Mouse (Mus musculus): ENCODE results near the gene Syt1. TPM values are rescaled to one million over a fixed set of nuclear protein-coding genes. Genes with fewer than 3 reads are reported as not detected.
A peak's percentile ranks its signal among the peaks of the same experiment; 100 is the strongest.

The Syt1 gene
- polyA plus RNA-seq (2016; fragmentation: Nextera tagmentation; extraction: Ambion mirVana), result 0.64 and 1.1 TPM in 2 replicates

- 1% methylated on average over 37 of the region's 37 CpGs for WGBS
- Histone ChIP-seq H3K27ac (ENCODE audit: poor library complexity, severe bottlenecking) (no peak within 1 kb of the TSS), H3K36me3 (no peaks in the 10 kb centered on the region), H3K4me2 (peak within 1 kb of the TSS; percentile 95), H3K9me3 (replicated peaks) (no peaks in the 10 kb centered on the region; the same call in 1 of the 2 replicates), H3K27me3 (replicated peaks) (0 out of 2 replicates have a peak, but pooled peaks cover 13% of the 10 kb centered on the region), H3K4me3 (peak within 1 kb of the TSS; percentile 52), H3K4me1 (replicated peaks) (0 out of 2 replicates have a peak, but pooled peaks cover 4% of the 10 kb centered on the region), H3K9ac (no peak within 1 kb of the TSS)
- peak; percentile 92 for ATAC-seq (ENCODE audit: insufficient number of reproducible peaks, low FRiP score)
These were observed at the start of gene Syt1 for GRCm38 (mm10) chr10:109010241-109011193. Gene Syt1, minus strand, starts transcription at chr10:109010982.

GRCm38 (mm10) chr10:109056500-109056899 is 45.7 kb upstream of the Syt1 start:
- 81% methylated on average over 6 of the region's 6 CpGs for whole genome bisulfite sequencing
- Histone ChIP-seq H3K4me2 (no peak overlapping the region), H3K4me1 (replicated peaks) (no peaks in the 10 kb centered on the region), H3K27ac (ENCODE audit: poor library complexity, severe bottlenecking) (no peak overlapping the region), H3K9me3 (replicated peaks) (peaks cover 5% of the 10 kb centered on the region; the same call in 1 of the 2 replicates), H3K4me3 (no peak overlapping the region), H3K27me3 (replicated peaks) (no peaks in the 10 kb centered on the region), H3K36me3 (no peaks in the 10 kb centered on the region), H3K9ac (no peak overlapping the region)
- ATAC-seq (ENCODE audit: insufficient number of reproducible peaks, low FRiP score), result no peak

- Histone ChIP-seq H3K9ac (no peak overlapping the region), H3K27ac (ENCODE audit: poor library complexity, severe bottlenecking) (no peak overlapping the region), H3K36me3 (no peaks in the 10 kb centered on the region), H3K27me3 (replicated peaks) (no peaks in the 10 kb centered on the region), H3K9me3 (replicated peaks) (no peaks in the 10 kb centered on the region), H3K4me2 (no peak overlapping the region), H3K4me3 (no peak overlapping the region), H3K4me1 (replicated peaks) (no peaks in the 10 kb centered on the region)
- WGBS, result 74% methylated on average over 5 of the region's 5 CpGs
- no peak for ATAC-seq (ENCODE audit: insufficient number of reproducible peaks, low FRiP score)
These were observed 36.8 kb upstream of the Syt1 start for GRCm38 (mm10) chr10:109047537-109047936.

- Histone ChIP-seq H3K27ac (ENCODE audit: poor library complexity, severe bottlenecking) (no peak overlapping the region), H3K4me2 (no peak overlapping the region), H3K9ac (no peak overlapping the region), H3K27me3 (replicated peaks) (no peaks in the 10 kb centered on the region), H3K4me3 (no peak overlapping the region), H3K36me3 (no peaks in the 10 kb centered on the region), H3K9me3 (replicated peaks) (no peaks in the 10 kb centered on the region), H3K4me1 (replicated peaks) (no peaks in the 10 kb centered on the region)
- ATAC-seq (ENCODE audit: insufficient number of reproducible peaks, low FRiP score), result no peak
- 78% methylated on average over 2 of the region's 2 CpGs for WGBS
These were observed 36.2 kb upstream of the Syt1 start for GRCm38 (mm10) chr10:109046988-109047387.

GRCm38 (mm10) chr10:109011226-109012165 is 714 bp upstream of the Syt1 start:
- Histone ChIP-seq H3K36me3 (no peaks in the 10 kb centered on the region), H3K9me3 (replicated peaks) (no peaks in the 10 kb centered on the region; the same call in 1 of the 2 replicates), H3K27me3 (replicated peaks) (0 out of 2 replicates have a peak, but pooled peaks cover 13% of the 10 kb centered on the region), H3K4me3 (peak overlapping the region; percentile 52), H3K27ac (ENCODE audit: poor library complexity, severe bottlenecking) (no peak overlapping the region), H3K4me1 (replicated peaks) (0 out of 2 replicates have a peak, but pooled peaks cover 4% of the 10 kb centered on the region), H3K4me2 (peak overlapping the region; percentile 95), H3K9ac (no peak overlapping the region)
- ATAC-seq (ENCODE audit: insufficient number of reproducible peaks, low FRiP score), result peak; percentile 72
- WGBS, result 2% methylated on average over 28 of the region's 29 CpGs

GRCm38 (mm10) chr10:109009831-109010230 is 951 bp downstream of the Syt1 start:
- Histone ChIP-seq H3K36me3 (no peaks in the 10 kb centered on the region), H3K27ac (ENCODE audit: poor library complexity, severe bottlenecking) (no peak overlapping the region), H3K4me2 (peak overlapping the region; percentile 95), H3K27me3 (replicated peaks) (0 out of 2 replicates have a peak, but pooled peaks cover 13% of the 10 kb centered on the region), H3K9me3 (replicated peaks) (no peaks in the 10 kb centered on the region; the same call in 1 of the 2 replicates), H3K9ac (no peak overlapping the region), H3K4me1 (replicated peaks) (0 out of 2 replicates have a peak, but pooled peaks cover 4% of the 10 kb centered on the region), H3K4me3 (no peak overlapping the region)
- ATAC-seq (ENCODE audit: insufficient number of reproducible peaks, low FRiP score), result no peak
- WGBS, result 10% methylated on average over 1 of the region's 1 CpGs

- 90% methylated on average over 13 of the region's 13 CpGs for WGBS
- 0 out of 2 replicates have a peak, but pooled peaks cover 13% of the 10 kb centered on the region for H3K27me3 ChIP-seq (replicated peaks)
These were observed 2.3 kb downstream of the Syt1 start for GRCm38 (mm10) chr10:109008456-109008855.

GRCm38 (mm10) chr10:109003482-109003881 is 7.3 kb downstream of the Syt1 start:
- no peak for ATAC-seq (ENCODE audit: insufficient number of reproducible peaks, low FRiP score)
- Histone ChIP-seq H3K9ac (no peak overlapping the region), H3K36me3 (no peaks in the 10 kb centered on the region), H3K4me1 (replicated peaks) (no peaks in the 10 kb centered on the region), H3K4me2 (no peak overlapping the region), H3K27ac (ENCODE audit: poor library complexity, severe bottlenecking) (no peak overlapping the region), H3K27me3 (replicated peaks) (no peaks in the 10 kb centered on the region), H3K9me3 (replicated peaks) (no peaks in the 10 kb centered on the region), H3K4me3 (no peak overlapping the region)
- 84% methylated on average over 4 of the region's 4 CpGs for WGBS

More at GRCm38 (mm10) chr10:109008456-109008855, 2.3 kb downstream of the Syt1 start:
- Histone ChIP-seq H3K4me2 (no peak overlapping the region), H3K4me3 (no peak overlapping the region), H3K9ac (no peak overlapping the region), H3K9me3 (replicated peaks) (no peaks in the 10 kb centered on the region), H3K27ac (ENCODE audit: poor library complexity, severe bottlenecking) (no peak overlapping the region), H3K36me3 (no peaks in the 10 kb centered on the region), H3K4me1 (replicated peaks) (0 out of 2 replicates have a peak, but pooled peaks cover 4% of the 10 kb centered on the region)
- ATAC-seq (ENCODE audit: insufficient number of reproducible peaks, low FRiP score), result no peak

GRCm38 (mm10) chr10:108987250-108987649 is 23.5 kb downstream of the Syt1 start:
- no peaks in the 10 kb centered on the region for H3K4me1 ChIP-seq (replicated peaks)
- no peak overlapping the region for H3K4me2 ChIP-seq
- no peak overlapping the region for H3K9ac ChIP-seq
- no peaks in the 10 kb centered on the region for H3K27me3 ChIP-seq (replicated peaks)
- H3K4me3 ChIP-seq, result no peak overlapping the region
- WGBS, result 85% methylated on average over 2 of the region's 2 CpGs
- no peaks in the 10 kb centered on the region for H3K9me3 ChIP-seq (replicated peaks)
- H3K27ac ChIP-seq (ENCODE audit: poor library complexity, severe bottlenecking), result no peak overlapping the region
- H3K36me3 ChIP-seq, result no peaks in the 10 kb centered on the region
- no peak for ATAC-seq (ENCODE audit: insufficient number of reproducible peaks, low FRiP score)

- Histone ChIP-seq H3K27ac (ENCODE audit: poor library complexity, severe bottlenecking) (no peak overlapping the region), H3K36me3 (no peaks in the 10 kb centered on the region), H3K4me3 (no peak overlapping the region), H3K4me2 (no peak overlapping the region), H3K27me3 (replicated peaks) (no peaks in the 10 kb centered on the region), H3K9me3 (replicated peaks) (no peaks in the 10 kb centered on the region), H3K9ac (no peak overlapping the region), H3K4me1 (replicated peaks) (no peaks in the 10 kb centered on the region)
- ATAC-seq (ENCODE audit: insufficient number of reproducible peaks, low FRiP score), result no peak
- 74% methylated on average over 6 of the region's 6 CpGs for WGBS
These were observed 31.1 kb downstream of the Syt1 start for GRCm38 (mm10) chr10:108979660-108980059.
